Mouse (Mus musculus) intestine, embryonic 16.5 days (tissue): ENCODE measurements at regions not wholly inside any gene's neighbourhood (a gene's known extent, or its start where the extent isn't known, plus 50 kb on each side); places are given as distances from the start of the nearest gene placed in this dataset.

ENCODE experiments used
- ATAC-seq: fragments of 200-750 bp; cut with Nextera tagmentation; 2 replicates; pipeline ENCODE4 v1.8.0; 2017; ENCODE audit warnings: moderate TSS enrichment, moderate library complexity
- H3K27ac ChIP-seq: fragments of 300-500 bp; sonication (generic); 2 replicates; pipeline ENCODE4 v1.5.1; 2014; ENCODE audit warnings: mild to moderate bottlenecking, low read length
- H3K27me3 ChIP-seq: fragments of 300-500 bp; sonication (generic); replicated peaks from 2 replicates; pipeline ENCODE4 v1.6.1; 2014; ENCODE audit warnings: low read length, control low read depth, mixed read lengths; ENCODE audit not compliant: control insufficient read depth, insufficient read depth
- H3K36me3 ChIP-seq: fragments of 300-500 bp; sonication (generic); 2 replicates; pipeline ENCODE4 v1.6.1; 2014; ENCODE audit warnings: low read length, control low read depth; ENCODE audit not compliant: control insufficient read depth, insufficient read depth
- H3K4me1 ChIP-seq: fragments of 300-500 bp; sonication (generic); 2 replicates; pipeline ENCODE4 v1.6.1; 2014; ENCODE audit warnings: low read length, control low read depth, mixed read lengths; ENCODE audit not compliant: control insufficient read depth, insufficient read depth
- H3K4me2 ChIP-seq: fragments of 300-500 bp; sonication (generic); 2 replicates; pipeline ENCODE4 v1.6.1; 2014; ENCODE audit warnings: low read depth, low read length, control low read depth
- H3K4me3 ChIP-seq: fragments of 300-500 bp; sonication (generic); 2 replicates; pipeline ENCODE4 v1.5.1; 2014; ENCODE audit warnings: mild to moderate bottlenecking, low read length
- H3K9ac ChIP-seq: fragments of 300-500 bp; sonication (generic); 2 replicates; pipeline ENCODE4 v1.6.1; 2014; ENCODE audit warnings: low read depth, low read length
- H3K9me3 ChIP-seq: fragments of 300-500 bp; sonication (generic); 2 replicates; pipeline ENCODE4 v1.6.1; 2016; ENCODE audit warnings: low read length, control low read depth; ENCODE audit not compliant: control insufficient read depth
- WGBS: fragments of 180-500 bp; shearing (Covaris S2); extraction: QIAGEN DNeasy Blood & Tissue Kit; methylation state at CpG from one replicate; pipeline ENCODE4 v1.1.7; 2014; 5-methylcytosine and 5-hydroxymethylcytosine counted together

DNA sequence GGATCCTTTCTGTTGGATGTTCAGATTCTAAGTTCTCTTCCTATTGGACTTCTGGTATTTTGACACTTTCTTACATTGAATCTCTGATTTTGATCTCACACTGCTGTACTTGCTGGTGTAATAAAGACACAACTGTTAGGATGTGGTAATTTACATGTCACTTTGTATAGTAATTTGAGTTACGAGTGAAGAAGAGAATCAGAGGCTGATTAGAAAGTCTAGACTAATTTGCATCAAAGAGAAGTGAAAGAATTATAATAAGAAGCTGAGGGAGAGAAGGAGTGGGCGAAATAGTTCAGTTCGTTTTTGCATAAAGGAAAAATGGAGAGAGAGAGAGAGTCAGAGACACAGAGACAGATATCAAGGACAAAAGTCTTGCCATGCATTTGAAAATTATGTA is 1142.8 kb upstream of the Cited2 start:
- Histone ChIP-seq H3K4me2 (no peak overlapping the region), H3K36me3 (no peaks in the 10 kb centered on the region), H3K4me1 (no peaks in the 10 kb centered on the region), H3K27me3 (no peaks in the 10 kb centered on the region), H3K27ac (no peak overlapping the region), H3K9ac (no peak overlapping the region), H3K9me3 (no peaks in the 10 kb centered on the region), H3K4me3 (no peak overlapping the region)
- WGBS = 86% methylated on average over 3 of the region's 3 CpGs
- no peak for ATAC-seq

DNA sequence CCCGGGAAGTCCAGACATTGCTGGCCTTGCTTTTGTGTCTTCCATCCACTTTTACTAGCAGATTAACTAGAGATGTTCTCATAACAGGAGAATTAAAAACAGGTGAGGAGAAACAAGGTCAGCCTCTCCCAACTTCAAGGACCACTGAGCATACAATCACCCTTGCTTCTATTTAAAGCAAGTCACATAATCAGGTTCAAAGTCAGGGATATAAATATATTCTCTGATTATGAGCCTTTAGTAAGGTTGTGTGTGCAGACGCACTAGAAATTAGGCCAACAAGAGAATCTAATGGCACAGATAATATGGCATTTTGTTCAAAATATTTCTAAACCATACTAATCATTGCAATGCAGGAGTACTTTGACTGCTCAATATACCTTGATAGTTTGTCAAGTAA is 1134.2 kb upstream of the Cited2 start:
- Histone ChIP-seq H3K27ac (no peak overlapping the region), H3K27me3 (no peaks in the 10 kb centered on the region), H3K4me1 (no peaks in the 10 kb centered on the region), H3K4me2 (no peak overlapping the region), H3K36me3 (no peaks in the 10 kb centered on the region), H3K4me3 (no peak overlapping the region), H3K9me3 (no peaks in the 10 kb centered on the region), H3K9ac (no peak overlapping the region)
- 81% methylated on average over 2 of the region's 2 CpGs for WGBS
- no peak for ATAC-seq

DNA sequence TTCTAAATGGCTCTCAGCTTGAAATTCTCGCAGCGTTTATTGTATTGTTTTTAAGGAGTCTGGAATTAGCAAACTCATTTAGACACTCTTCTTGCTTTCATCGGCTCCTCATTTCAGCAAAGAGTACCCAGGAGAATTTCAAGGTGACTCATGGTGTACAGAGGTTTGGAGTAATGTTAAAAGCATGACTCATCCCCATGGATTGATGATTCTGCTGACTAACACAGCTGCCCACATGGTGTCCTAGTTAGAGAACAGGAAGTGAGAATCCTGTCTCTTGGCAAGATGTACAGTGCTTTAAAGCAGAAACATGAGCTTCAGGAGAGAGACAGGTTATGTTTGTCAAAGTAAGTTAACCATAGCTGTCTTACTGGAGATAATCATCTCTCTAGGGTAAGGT is 1133.6 kb upstream of the Cited2 start:
- Histone ChIP-seq H3K4me2 (no peak overlapping the region), H3K9me3 (no peaks in the 10 kb centered on the region), H3K27me3 (no peaks in the 10 kb centered on the region), H3K9ac (no peak overlapping the region), H3K36me3 (no peaks in the 10 kb centered on the region), H3K27ac (no peak overlapping the region), H3K4me3 (no peak overlapping the region), H3K4me1 (no peaks in the 10 kb centered on the region)
- 77% methylated on average over 3 of the region's 3 CpGs for WGBS
- ATAC-seq = 0 out of 2 replicates have a peak, but pooled peaks have one; percentile 46

DNA sequence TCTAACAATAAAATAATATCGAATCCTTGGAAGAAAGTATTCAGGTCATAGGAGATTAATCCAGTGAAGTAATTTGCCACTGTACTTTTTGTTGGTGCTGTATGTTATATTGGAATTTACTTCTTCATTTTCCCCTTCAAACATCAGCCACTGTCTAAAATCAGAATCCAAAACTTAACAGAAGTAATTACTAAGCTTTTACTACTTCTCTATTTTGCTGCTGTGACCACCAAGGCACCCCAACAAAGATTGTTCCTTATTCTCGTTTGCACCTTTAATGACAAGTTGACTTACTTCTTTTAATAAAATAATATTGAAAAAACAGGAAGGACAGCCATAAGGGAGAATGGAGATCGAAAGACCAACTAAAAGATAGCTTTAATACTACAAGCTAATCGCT is 1130.1 kb upstream of the Cited2 start:
- Histone ChIP-seq H3K4me1 (no peaks in the 10 kb centered on the region), H3K27me3 (no peaks in the 10 kb centered on the region), H3K4me3 (no peak overlapping the region), H3K36me3 (no peaks in the 10 kb centered on the region), H3K9me3 (no peaks in the 10 kb centered on the region), H3K9ac (no peak overlapping the region), H3K27ac (no peak overlapping the region), H3K4me2 (no peak overlapping the region)
- no peak for ATAC-seq
- WGBS = 89% methylated on average over 4 of the region's 4 CpGs

DNA sequence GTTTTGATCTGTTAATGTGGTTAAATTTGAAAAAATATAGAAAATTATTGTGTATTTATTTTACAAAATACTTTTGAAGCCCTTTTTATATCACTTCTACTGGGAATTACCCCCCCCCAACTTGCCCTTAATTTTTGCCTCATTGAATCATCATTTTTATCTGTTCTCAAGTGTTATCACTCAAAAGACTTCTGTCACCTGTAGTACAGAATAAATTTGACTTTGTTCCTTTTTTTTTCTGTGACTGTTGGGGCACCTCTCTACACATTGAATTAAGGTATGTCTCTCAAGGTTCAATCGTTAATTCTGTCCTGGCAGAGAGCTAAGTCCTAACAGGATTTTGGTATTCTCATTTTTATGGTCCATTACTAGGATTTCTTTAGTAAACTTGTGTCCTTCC is 1123.0 kb upstream of the Cited2 start:
- Histone ChIP-seq H3K9ac (no peak overlapping the region), H3K36me3 (no peaks in the 10 kb centered on the region), H3K27ac (no peak overlapping the region), H3K27me3 (no peaks in the 10 kb centered on the region), H3K4me1 (no peaks in the 10 kb centered on the region), H3K4me2 (no peak overlapping the region), H3K9me3 (no peaks in the 10 kb centered on the region), H3K4me3 (no peak overlapping the region)
- no peak for ATAC-seq
- WGBS = 83% methylated on average over 1 of the region's 1 CpGs

DNA sequence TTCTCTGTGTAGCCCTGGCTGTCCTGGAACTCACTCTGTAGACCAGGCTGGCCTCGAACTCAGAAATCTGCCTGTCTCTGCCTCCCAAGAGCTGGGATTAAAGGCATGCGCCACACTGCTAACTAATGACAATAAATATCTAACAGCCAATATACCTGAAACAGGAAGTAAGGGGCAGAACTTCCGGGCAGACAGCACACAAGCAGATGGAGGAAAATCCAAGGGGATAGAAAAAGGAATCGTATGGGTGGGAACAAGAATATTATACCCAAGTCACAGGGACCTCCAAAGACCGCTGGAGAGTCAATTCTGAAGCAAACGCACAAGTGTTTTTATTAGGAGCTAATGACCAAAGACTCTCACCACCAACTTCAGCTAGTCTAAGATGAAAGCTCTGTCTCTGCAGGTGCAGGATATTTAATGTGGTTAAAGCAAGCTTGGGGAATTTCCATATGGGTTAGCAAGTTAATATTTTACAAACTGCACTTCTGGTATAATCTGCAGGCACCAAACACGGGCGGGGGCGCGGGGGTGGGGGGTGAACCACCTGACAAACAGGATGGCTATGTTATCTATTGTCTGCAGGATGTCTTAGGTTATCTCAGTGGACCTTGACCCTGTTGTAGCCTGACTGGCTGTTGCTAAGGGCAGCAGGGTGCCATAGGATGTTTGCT is 1122.3 kb upstream of the Cited2 start:
- H3K4me1 ChIP-seq = no peaks in the 10 kb centered on the region
- H3K36me3 ChIP-seq = no peaks in the 10 kb centered on the region
- no peaks in the 10 kb centered on the region for H3K9me3 ChIP-seq
- H3K9ac ChIP-seq = no peak overlapping the region
- H3K4me2 ChIP-seq = no peak overlapping the region
- no peaks in the 10 kb centered on the region for H3K27me3 ChIP-seq
- no peak overlapping the region for H3K4me3 ChIP-seq
- no peak overlapping the region for H3K27ac ChIP-seq
- WGBS = 71% methylated on average over 10 of the region's 10 CpGs
- ATAC-seq = peak; percentile 100

DNA sequence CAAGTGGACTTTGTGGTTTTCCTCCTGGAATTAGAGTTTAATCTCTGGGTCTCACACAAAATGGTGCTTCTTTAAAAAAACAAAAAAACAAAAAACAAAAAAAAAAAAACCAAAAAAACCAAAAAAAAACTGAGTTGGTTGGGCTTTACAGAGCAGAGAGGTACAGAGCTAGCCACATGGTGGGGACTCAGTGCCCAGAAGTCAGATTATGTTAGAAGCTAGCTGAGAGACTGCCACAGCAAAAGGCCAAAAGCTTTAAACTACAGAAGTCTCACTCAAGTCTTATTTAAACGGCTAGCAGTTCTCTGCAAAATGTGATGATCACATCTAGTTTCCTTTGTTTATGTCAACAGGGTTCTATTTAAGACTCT is 1121.8 kb upstream of the Cited2 start:
- Histone ChIP-seq H3K4me3 (no peak overlapping the region), H3K9me3 (no peaks in the 10 kb centered on the region), H3K4me1 (no peaks in the 10 kb centered on the region), H3K27ac (peak overlapping the region; percentile 9; the same call in 1 of the 2 replicates), H3K4me2 (no peak overlapping the region), H3K36me3 (no peaks in the 10 kb centered on the region), H3K9ac (no peak overlapping the region), H3K27me3 (no peaks in the 10 kb centered on the region)
- WGBS = 21% methylated on average over 1 of the region's 1 CpGs
- peak; percentile 52 for ATAC-seq

DNA sequence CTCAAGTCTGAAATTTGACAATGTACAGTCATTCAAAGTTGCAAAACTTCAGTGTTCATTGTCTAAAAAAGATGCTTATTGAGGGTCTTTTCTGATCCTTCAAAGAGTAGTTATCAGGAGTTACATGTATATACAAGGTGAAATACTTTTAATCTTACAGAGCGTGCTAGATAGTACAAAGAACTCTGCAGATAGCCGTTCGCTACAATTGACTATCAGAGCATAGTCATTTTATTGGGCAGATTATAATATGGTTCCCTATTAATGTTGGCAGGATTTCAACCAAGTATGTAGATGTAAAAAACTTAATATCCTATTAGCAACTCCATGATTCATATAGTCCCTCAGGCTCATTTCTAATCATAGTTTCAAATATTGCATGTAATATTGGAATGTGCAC is 1114.7 kb upstream of the Cited2 start:
- no peak for ATAC-seq
- Histone ChIP-seq H3K9me3 (no peaks in the 10 kb centered on the region), H3K27me3 (no peaks in the 10 kb centered on the region), H3K4me2 (no peak overlapping the region), H3K36me3 (no peaks in the 10 kb centered on the region), H3K9ac (no peak overlapping the region), H3K27ac (no peak overlapping the region), H3K4me3 (no peak overlapping the region), H3K4me1 (no peaks in the 10 kb centered on the region)
- WGBS = 79% methylated on average over 3 of the region's 3 CpGs

DNA sequence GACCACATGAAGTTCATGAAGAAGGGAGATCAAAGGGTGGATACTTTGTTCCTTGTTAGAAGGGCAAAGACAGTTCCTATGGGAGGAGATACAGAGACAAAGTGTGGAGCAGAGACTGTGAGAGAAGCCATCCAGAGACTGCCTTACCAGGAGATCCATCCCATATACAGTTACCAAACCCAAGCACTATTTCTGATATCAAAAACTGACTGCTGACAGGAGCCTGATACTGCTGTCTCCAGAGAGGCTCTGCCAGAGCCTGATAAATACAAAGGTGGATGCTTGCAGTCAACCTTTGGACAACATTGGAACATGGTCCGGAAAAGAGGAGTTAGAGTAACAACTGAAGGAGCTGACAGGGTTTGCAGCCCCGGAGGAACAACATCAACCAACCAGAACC is 1104.3 kb upstream of the Cited2 start:
- Histone ChIP-seq H3K9me3 (no peaks in the 10 kb centered on the region), H3K4me1 (no peaks in the 10 kb centered on the region), H3K9ac (no peak overlapping the region), H3K4me3 (no peak overlapping the region), H3K36me3 (no peaks in the 10 kb centered on the region), H3K27me3 (no peaks in the 10 kb centered on the region), H3K4me2 (no peak overlapping the region), H3K27ac (no peak overlapping the region)
- WGBS = 92% methylated on average over 2 of the region's 2 CpGs
- ATAC-seq = no peak

DNA sequence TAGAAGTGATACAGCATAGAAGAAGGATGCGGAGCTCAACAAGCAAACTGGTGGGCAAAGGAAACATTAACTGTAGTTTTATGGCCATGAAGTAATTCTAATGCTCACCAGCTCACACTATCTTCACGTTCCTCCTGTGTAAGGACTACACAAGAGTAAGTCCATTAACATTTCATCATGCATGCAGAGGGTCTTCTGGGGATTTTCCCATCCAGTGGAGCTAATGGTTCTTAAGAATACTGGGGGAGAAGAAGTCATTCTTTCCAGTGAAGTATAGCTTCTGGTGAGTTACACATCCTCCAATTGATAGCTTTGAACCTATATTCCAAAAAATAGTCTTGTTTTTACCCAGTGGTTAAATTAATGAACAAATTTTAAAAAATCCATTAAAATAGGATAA is 1103.4 kb upstream of the Cited2 start:
- H3K4me1 ChIP-seq = no peaks in the 10 kb centered on the region
- H3K36me3 ChIP-seq = no peaks in the 10 kb centered on the region
- WGBS = 80% methylated on average over 2 of the region's 2 CpGs
- no peak for ATAC-seq
- H3K27ac ChIP-seq = no peak overlapping the region
- H3K27me3 ChIP-seq = no peaks in the 10 kb centered on the region
- H3K9me3 ChIP-seq = no peaks in the 10 kb centered on the region
- H3K9ac ChIP-seq = no peak overlapping the region
- no peak overlapping the region for H3K4me3 ChIP-seq
- H3K4me2 ChIP-seq = no peak overlapping the region
